In genomic region chr6:67128503-67129463, GRCm38 (mm10) we compare ENCODE assay signal across 11 mouse cellular contexts.
DNase-seq lines count a peak whose midpoint lies in the region; ATAC-seq lines count a peak whose summit lies in the region.
"Had no signal": no experiment of that assay in that cellular context is flagged by ENCODE, and none has a peak within 500 bp of the region (broad histone marks: within the 10 kb centered on the region; RNA-seq: fewer than 3 reads in every experiment).

No protein-coding gene starts in this region.

- peaks cover 5% of the 10 kb centered on the region; the same call in 1 of the 2 replicates for H3K4me1 ChIP-seq in kidney, embryonic 14.5 days (ENCODE audit: control insufficient read depth, insufficient read depth, low read length)
- H3K4me1 ChIP-seq in hindbrain, embryonic 13.5 days (replicated peaks) = peaks cover 5% of the 10 kb centered on the region; the same call in 1 of the 2 replicates
- H3K4me1 ChIP-seq: neural tube, embryonic 12.5 days had no signal

- H3K36me3 ChIP-seq in kidney, embryonic 14.5 days (ENCODE audit: control insufficient read depth, insufficient read depth, low read length) = no peaks in the 10 kb centered on the region
- no peaks in the 10 kb centered on the region for H3K36me3 ChIP-seq in hindbrain, embryonic 13.5 days
- H3K36me3 ChIP-seq: limb, embryonic 15.5 days; neural tube, embryonic 12.5 days had no signal

- H3K27ac ChIP-seq in kidney, embryonic 14.5 days (ENCODE audit: low read depth, low read length) = no peak overlapping the region
- no peak overlapping the region for H3K27ac ChIP-seq in hindbrain, embryonic 13.5 days
- H3K27ac ChIP-seq: limb, embryonic 15.5 days; neural tube, embryonic 12.5 days had no signal

- no peaks in the 10 kb centered on the region for H3K9me3 ChIP-seq in kidney, embryonic 14.5 days (ENCODE audit: control insufficient read depth, low read length)
- H3K9me3 ChIP-seq in hindbrain, embryonic 13.5 days = no peaks in the 10 kb centered on the region
- H3K9me3 ChIP-seq: limb, embryonic 15.5 days; neural tube, embryonic 12.5 days had no signal

- ATAC-seq in kidney, embryonic 14.5 days (ENCODE audit: low FRiP score, low TSS enrichment) = no peak
- peak; percentile 51; the same call in 1 of the 2 replicates for ATAC-seq in megakaryocyte-erythroid progenitor cell, adult 5-6 weeks (replicated peaks; ENCODE audit: low FRiP score, low TSS enrichment, poor library complexity, severe bottlenecking)
- ATAC-seq in hindbrain, embryonic 13.5 days (ENCODE audit: low FRiP score) = no peak

- 50% methylated on average over 16 of the region's 16 CpGs for WGBS in kidney, embryonic 14.5 days
- WGBS in hindbrain, embryonic 13.5 days = 70% methylated on average over 16 of the region's 16 CpGs

- no peak overlapping the region for H3K9ac ChIP-seq in kidney, embryonic 14.5 days (ENCODE audit: low read depth, low read length)
- no peak overlapping the region for H3K9ac ChIP-seq in hindbrain, embryonic 13.5 days
- H3K9ac ChIP-seq: limb, embryonic 15.5 days; neural tube, embryonic 12.5 days had no signal

- no peak overlapping the region for H3K4me2 ChIP-seq in kidney, embryonic 14.5 days (replicated peaks; ENCODE audit: low read depth, low read length)
- H3K4me2 ChIP-seq in hindbrain, embryonic 13.5 days = no peak overlapping the region
- H3K4me2 ChIP-seq: limb, embryonic 15.5 days; neural tube, embryonic 12.5 days had no signal

- DNase-seq in kidney, adult 9 months = peak; percentile 62
- peak; percentile 21 for DNase-seq in CD4-positive, CD25-positive, alpha-beta regulatory T cell, adult 2 months (ENCODE audit: low read depth, low spot score)
- peak; percentile 62 for DNase-seq in adipocyte (ENCODE audit: low spot score)
- DNase-seq in ovary, adult 18-20 months (ENCODE audit: low spot score) = no peak
- no peak for DNase-seq in yolk sac, embryonic 10.5 days (ENCODE audit: low spot score)
- DNase-seq: heart, postnatal 10 days had no signal

- no peaks in the 10 kb centered on the region for H3K27me3 ChIP-seq in kidney, embryonic 14.5 days (ENCODE audit: control insufficient read depth, insufficient read depth, low read length)
- no peaks in the 10 kb centered on the region for H3K27me3 ChIP-seq in hindbrain, embryonic 13.5 days
- H3K27me3 ChIP-seq: limb, embryonic 15.5 days; neural tube, embryonic 12.5 days had no signal

- H3K4me3 ChIP-seq in kidney, embryonic 14.5 days (ENCODE audit: low read length) = no peak overlapping the region
- no peak overlapping the region for H3K4me3 ChIP-seq in hindbrain, embryonic 13.5 days
- H3K4me3 ChIP-seq: limb, embryonic 15.5 days; neural tube, embryonic 12.5 days had no signal

Comparison
In these comparisons a context has a peak if more than half of its experiments do, and no peak if none do; other contexts are left out.
1. DNase-seq: peak in kidney, adult 9 months (single experiment), CD4-positive, CD25-positive, alpha-beta regulatory T cell, adult 2 months (single experiment) and adipocyte (single experiment); none in ovary, adult 18-20 months (single experiment) and yolk sac, embryonic 10.5 days (single experiment).